Mouse (Mus musculus): Measurements from ENCODE around the gene Syt16.

DNA sequence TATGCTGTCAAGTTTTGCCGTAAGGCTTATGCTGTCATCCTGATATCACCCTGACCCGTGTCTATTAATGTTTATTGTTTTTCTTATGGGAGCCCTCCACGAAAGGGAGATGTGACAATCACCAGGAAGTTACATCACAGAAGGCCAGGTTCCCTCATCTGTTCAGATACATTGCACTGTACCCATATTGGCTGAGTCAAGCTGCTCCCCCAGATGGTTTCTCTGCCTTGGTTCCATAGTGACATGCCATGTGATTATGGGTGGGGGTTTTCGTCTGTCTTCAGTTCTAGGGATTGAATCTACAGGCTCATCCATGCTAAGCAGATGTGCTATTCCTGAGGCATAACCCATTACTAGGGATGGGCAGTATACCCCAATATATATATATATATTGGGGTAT is 283.9 kb downstream of the Syt16 start:
- no peak for TF ChIP-seq GATA1 (IDR thresholded peaks at IDR 0.05; ENCODE audit: low read length)
- TF ChIP-seq TAL1 (IDR thresholded peaks at IDR 0.05; ENCODE audit: low read length): no peak

All from erythroblast, embryonic 14.5 days (primary cell).